Mouse (Mus musculus): Measurements from ENCODE around the gene Sdhc. TPM values are rescaled to one million over a fixed set of nuclear protein-coding genes. Genes with fewer than 3 reads are reported as not detected.
A peak's percentile ranks its signal among the peaks of the same experiment; 100 is the strongest.

Sdhc gene
- polyA plus RNA-seq, 1 experiment from 2014 or later, result 282 TPM

- Histone ChIP-seq H3K27me3 (ENCODE audit: control insufficient read depth, insufficient read depth, low read length) (peaks cover 6% of the 10 kb centered on the region; the same call in 1 of the 2 replicates), H3K27ac (ENCODE audit: low read length) (peak overlapping the region; percentile 63), H3K9ac (ENCODE audit: low read length) (peak overlapping the region; percentile 33; the same call in 1 of the 2 replicates), H3K36me3 (ENCODE audit: control insufficient read depth, insufficient read depth, low read length) (no peaks in the 10 kb centered on the region), H3K4me3 (replicated peaks; ENCODE audit: low read length) (no peak overlapping the region), H3K4me1 (ENCODE audit: control insufficient read depth, insufficient read depth, low read length) (peaks cover 31% of the 10 kb centered on the region), H3K4me2 (ENCODE audit: low read depth, low read length) (peak overlapping the region; percentile 25; the same call in 1 of the 2 replicates), H3K9me3 (replicated peaks; ENCODE audit: control insufficient read depth, low read length) (no peaks in the 10 kb centered on the region)
- WGBS, result 41% methylated on average over 14 of the region's 14 CpGs
- ATAC-seq (ENCODE audit: insufficient read depth, low FRiP score), result peak; percentile 69; the same call in 1 of the 2 replicates
Observed at GRCm38 (mm10) chr1:171189476-171190114, 39.2 kb upstream of the Sdhc start.

GRCm38 (mm10) chr1:171189046-171189445 is 38.6 kb upstream of the Sdhc start:
- H3K4me3 ChIP-seq (replicated peaks; ENCODE audit: low read length), result no peak overlapping the region
- peak overlapping the region; percentile 25; the same call in 1 of the 2 replicates for H3K4me2 ChIP-seq (ENCODE audit: low read depth, low read length)
- peak overlapping the region; percentile 33; the same call in 1 of the 2 replicates for H3K9ac ChIP-seq (ENCODE audit: low read length)
- peak overlapping the region; percentile 63 for H3K27ac ChIP-seq (ENCODE audit: low read length)
- no peaks in the 10 kb centered on the region for H3K36me3 ChIP-seq (ENCODE audit: control insufficient read depth, insufficient read depth, low read length)
- H3K4me1 ChIP-seq (ENCODE audit: control insufficient read depth, insufficient read depth, low read length), result peaks cover 30% of the 10 kb centered on the region
- ATAC-seq (ENCODE audit: insufficient read depth, low FRiP score), result no peak
- H3K9me3 ChIP-seq (replicated peaks; ENCODE audit: control insufficient read depth, low read length), result no peaks in the 10 kb centered on the region
- 0 out of 2 replicates have a peak, but pooled peaks cover under 1% of the 10 kb centered on the region for H3K27me3 ChIP-seq (ENCODE audit: control insufficient read depth, insufficient read depth, low read length)
- 12% methylated on average over 8 of the region's 8 CpGs for WGBS

GRCm38 (mm10) chr1:171187851-171188700 is 37.7 kb upstream of the Sdhc start:
- no peak overlapping the region for H3K9ac ChIP-seq (ENCODE audit: low read length)
- 71% methylated on average over 13 of the region's 13 CpGs for WGBS
- no peak overlapping the region for H3K4me2 ChIP-seq (ENCODE audit: low read depth, low read length)
- H3K4me3 ChIP-seq (replicated peaks; ENCODE audit: low read length), result no peak overlapping the region
- H3K27ac ChIP-seq (ENCODE audit: low read length), result no peak overlapping the region
- ATAC-seq (ENCODE audit: insufficient read depth, low FRiP score), result no peak
- H3K27me3 ChIP-seq (ENCODE audit: control insufficient read depth, insufficient read depth, low read length), result no peaks in the 10 kb centered on the region
- no peaks in the 10 kb centered on the region for H3K36me3 ChIP-seq (ENCODE audit: control insufficient read depth, insufficient read depth, low read length)
- peaks cover 21% of the 10 kb centered on the region for H3K4me1 ChIP-seq (ENCODE audit: control insufficient read depth, insufficient read depth, low read length)
- H3K9me3 ChIP-seq (replicated peaks; ENCODE audit: control insufficient read depth, low read length), result no peaks in the 10 kb centered on the region

GRCm38 (mm10) chr1:171185655-171186054 is 35.3 kb upstream of the Sdhc start:
- no peaks in the 10 kb centered on the region for H3K27me3 ChIP-seq (ENCODE audit: control insufficient read depth, insufficient read depth, low read length)
- WGBS, result 64% methylated on average over 8 of the region's 8 CpGs
- no peak overlapping the region for H3K4me2 ChIP-seq (ENCODE audit: low read depth, low read length)

GRCm38 (mm10) chr1:171184314-171184713 is 33.9 kb upstream of the Sdhc start:
- Histone ChIP-seq H3K4me3 (replicated peaks; ENCODE audit: low read length) (no peak overlapping the region), H3K9me3 (replicated peaks; ENCODE audit: control insufficient read depth, low read length) (no peaks in the 10 kb centered on the region), H3K27me3 (ENCODE audit: control insufficient read depth, insufficient read depth, low read length) (no peaks in the 10 kb centered on the region), H3K36me3 (ENCODE audit: control insufficient read depth, insufficient read depth, low read length) (no peaks in the 10 kb centered on the region), H3K4me2 (ENCODE audit: low read depth, low read length) (no peak overlapping the region), H3K27ac (ENCODE audit: low read length) (no peak overlapping the region), H3K4me1 (ENCODE audit: control insufficient read depth, insufficient read depth, low read length) (peaks cover 11% of the 10 kb centered on the region), H3K9ac (ENCODE audit: low read length) (no peak overlapping the region)
- peak; percentile 61; the same call in 1 of the 2 replicates for ATAC-seq (ENCODE audit: insufficient read depth, low FRiP score)
- WGBS, result 47% methylated on average over 7 of the region's 7 CpGs

More at GRCm38 (mm10) chr1:171185655-171186054, 35.3 kb upstream of the Sdhc start:
- no peak for ATAC-seq (ENCODE audit: insufficient read depth, low FRiP score)
- Histone ChIP-seq H3K9me3 (replicated peaks; ENCODE audit: control insufficient read depth, low read length) (no peaks in the 10 kb centered on the region), H3K36me3 (ENCODE audit: control insufficient read depth, insufficient read depth, low read length) (no peaks in the 10 kb centered on the region), H3K9ac (ENCODE audit: low read length) (no peak overlapping the region), H3K4me3 (replicated peaks; ENCODE audit: low read length) (no peak overlapping the region), H3K27ac (ENCODE audit: low read length) (no peak overlapping the region), H3K4me1 (ENCODE audit: control insufficient read depth, insufficient read depth, low read length) (peaks cover 17% of the 10 kb centered on the region)

- Histone ChIP-seq H3K4me2 (ENCODE audit: low read depth, low read length) (no peak overlapping the region), H3K27ac (ENCODE audit: low read length) (no peak overlapping the region; the same call in 1 of the 2 replicates), H3K9ac (ENCODE audit: low read length) (no peak overlapping the region), H3K9me3 (replicated peaks; ENCODE audit: control insufficient read depth, low read length) (no peaks in the 10 kb centered on the region), H3K36me3 (ENCODE audit: control insufficient read depth, insufficient read depth, low read length) (no peaks in the 10 kb centered on the region), H3K4me3 (replicated peaks; ENCODE audit: low read length) (no peak overlapping the region), H3K4me1 (ENCODE audit: control insufficient read depth, insufficient read depth, low read length) (peaks cover 4% of the 10 kb centered on the region; the same call in 1 of the 2 replicates), H3K27me3 (ENCODE audit: control insufficient read depth, insufficient read depth, low read length) (no peaks in the 10 kb centered on the region)
- 65% methylated on average over 3 of the region's 3 CpGs for WGBS
- no peak for ATAC-seq (ENCODE audit: insufficient read depth, low FRiP score)
Observed at GRCm38 (mm10) chr1:171183620-171184019, 33.2 kb upstream of the Sdhc start.

GRCm38 (mm10) chr1:171183025-171183424 is 32.6 kb upstream of the Sdhc start:
- Histone ChIP-seq H3K9me3 (replicated peaks; ENCODE audit: control insufficient read depth, low read length) (no peaks in the 10 kb centered on the region), H3K9ac (ENCODE audit: low read length) (no peak overlapping the region), H3K27ac (ENCODE audit: low read length) (no peak overlapping the region), H3K4me1 (ENCODE audit: control insufficient read depth, insufficient read depth, low read length) (no peaks in the 10 kb centered on the region), H3K36me3 (ENCODE audit: control insufficient read depth, insufficient read depth, low read length) (no peaks in the 10 kb centered on the region), H3K4me2 (ENCODE audit: low read depth, low read length) (no peak overlapping the region), H3K4me3 (replicated peaks; ENCODE audit: low read length) (no peak overlapping the region), H3K27me3 (ENCODE audit: control insufficient read depth, insufficient read depth, low read length) (no peaks in the 10 kb centered on the region)
- ATAC-seq (ENCODE audit: insufficient read depth, low FRiP score), result no peak
- WGBS, result 74% methylated on average over 3 of the region's 3 CpGs

- Histone ChIP-seq H3K4me1 (ENCODE audit: control insufficient read depth, insufficient read depth, low read length) (no peaks in the 10 kb centered on the region), H3K4me2 (ENCODE audit: low read depth, low read length) (no peak overlapping the region), H3K27ac (ENCODE audit: low read length) (no peak overlapping the region), H3K36me3 (ENCODE audit: control insufficient read depth, insufficient read depth, low read length) (no peaks in the 10 kb centered on the region), H3K27me3 (ENCODE audit: control insufficient read depth, insufficient read depth, low read length) (no peaks in the 10 kb centered on the region), H3K4me3 (replicated peaks; ENCODE audit: low read length) (no peak overlapping the region), H3K9me3 (replicated peaks; ENCODE audit: control insufficient read depth, low read length) (no peaks in the 10 kb centered on the region), H3K9ac (ENCODE audit: low read length) (no peak overlapping the region)
- no peak for ATAC-seq (ENCODE audit: insufficient read depth, low FRiP score)
- WGBS, result 73% methylated on average over 5 of the region's 5 CpGs
Observed at GRCm38 (mm10) chr1:171179487-171180171, 29.2 kb upstream of the Sdhc start.

All from stomach, embryonic 16.5 days (tissue).